In the genomic region with DNA sequence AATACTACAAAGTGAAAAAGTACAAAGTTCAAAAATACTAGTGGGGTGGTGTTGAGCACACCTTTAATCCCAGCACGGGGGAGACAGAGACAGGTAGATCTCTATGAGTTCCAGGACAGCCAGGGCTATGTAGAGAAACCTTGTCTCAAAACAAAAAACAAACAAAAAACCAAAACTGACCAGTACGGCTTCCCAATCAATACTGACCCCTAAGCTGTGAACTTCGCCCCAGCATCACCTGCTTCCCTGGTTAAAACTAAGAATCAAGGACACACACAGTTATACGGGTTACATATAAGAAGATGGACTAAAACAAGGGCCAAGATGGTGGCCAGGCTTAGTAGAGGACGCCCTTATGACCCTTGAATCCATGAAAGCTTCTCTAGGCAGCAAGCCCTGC, we compare ENCODE assay signal across 33 mouse cellular contexts. TPM values are rescaled to one million over a fixed set of nuclear protein-coding genes. Genes with fewer than 3 reads are reported as not detected.
"Had no signal": no experiment of that assay in that cellular context is flagged by ENCODE, and none has a peak within 500 bp of the region (broad histone marks: within the 10 kb centered on the region; RNA-seq: fewer than 3 reads in every experiment).

No protein-coding gene starts in this region.

- H3K4me1 ChIP-seq: limb, embryonic 10.5 days; limb, embryonic 12.5 days; limb, embryonic 13.5 days; limb, embryonic 15.5 days; lung, embryonic 15.5 days; midbrain, embryonic 12.5 days; midbrain, embryonic 13.5 days; midbrain, embryonic 15.5 days; neural tube, embryonic 12.5 days had no signal

- H3K9ac ChIP-seq: limb, embryonic 12.5 days; limb, embryonic 13.5 days; limb, embryonic 15.5 days; liver, embryonic 13.5 days; liver, embryonic 14.5 days; liver, embryonic 15.5 days; lung, embryonic 14.5 days; lung, embryonic 15.5 days; midbrain, embryonic 12.5 days; midbrain, embryonic 13.5 days; midbrain, embryonic 15.5 days; neural tube, embryonic 12.5 days had no signal

- H3K9me3 ChIP-seq: limb, embryonic 10.5 days; limb, embryonic 12.5 days; limb, embryonic 13.5 days; limb, embryonic 15.5 days; liver, embryonic 13.5 days; liver, embryonic 15.5 days; lung, embryonic 15.5 days; megakaryocyte, embryonic 14.5 days; midbrain, embryonic 10.5 days; midbrain, embryonic 12.5 days; midbrain, embryonic 13.5 days; midbrain, embryonic 15.5 days; neural tube, embryonic 12.5 days had no signal

- H3K4me3 ChIP-seq: left cerebral cortex, adult 2 months; limb, embryonic 10.5 days; limb, embryonic 12.5 days; limb, embryonic 13.5 days; limb, embryonic 15.5 days; liver, embryonic 13.5 days; liver, embryonic 15.5 days; lung, embryonic 15.5 days; megakaryocyte, embryonic 14.5 days; midbrain, embryonic 10.5 days; midbrain, embryonic 12.5 days; midbrain, embryonic 13.5 days; midbrain, embryonic 15.5 days; myocyte; neural tube, embryonic 12.5 days had no signal

- H3K27ac ChIP-seq: left cerebral cortex, adult 2 months; limb, embryonic 10.5 days; limb, embryonic 12.5 days; limb, embryonic 13.5 days; limb, embryonic 15.5 days; liver, embryonic 13.5 days; liver, embryonic 14.5 days; liver, embryonic 15.5 days; lung, embryonic 15.5 days; macrophage; midbrain, embryonic 10.5 days; midbrain, embryonic 12.5 days; midbrain, embryonic 13.5 days; midbrain, embryonic 15.5 days; neural tube, embryonic 12.5 days had no signal

- H3K27me3 ChIP-seq: limb, embryonic 12.5 days; limb, embryonic 13.5 days; limb, embryonic 15.5 days; liver, embryonic 13.5 days; liver, embryonic 15.5 days; lung, embryonic 15.5 days; midbrain, embryonic 12.5 days; midbrain, embryonic 13.5 days; midbrain, embryonic 15.5 days; neural tube, embryonic 12.5 days had no signal

- H3K36me3 ChIP-seq: limb, embryonic 10.5 days; limb, embryonic 12.5 days; limb, embryonic 15.5 days; liver, embryonic 13.5 days; liver, embryonic 15.5 days; lung, embryonic 15.5 days; midbrain, embryonic 10.5 days had no signal

- H3K4me2 ChIP-seq: limb, embryonic 12.5 days; limb, embryonic 13.5 days; limb, embryonic 15.5 days; liver, embryonic 13.5 days; liver, embryonic 15.5 days; lung, embryonic 14.5 days; lung, embryonic 15.5 days; midbrain, embryonic 11.5 days; midbrain, embryonic 12.5 days; midbrain, embryonic 13.5 days; midbrain, embryonic 15.5 days; neural tube, embryonic 12.5 days had no signal

- ATAC-seq: lung, postnatal 0 days; midbrain, embryonic 13.5 days; midbrain, embryonic 15.5 days; midbrain, embryonic 16.5 days had no signal

- DNase-seq: left cerebral cortex, postnatal 4 days; liver; liver, embryonic 13.5 days; lung, adult 18-20 months; lung, adult 2 months; lung, embryonic 14.5 days; lung, postnatal 10 days; lung, postnatal 14 days; lung, postnatal 36 days; lung, postnatal 4 days; midbrain, embryonic 14.5 days had no signal

RNA-seq across cellular contexts. Expression of gene Clstn3, which starts 8.4 kb away (rescaled TPM):
- total RNA-seq: monocyte, adult 5-6 weeks had no signal

RNA-seq across cellular contexts. Expression of gene C1rl, which starts 36.7 kb away (rescaled TPM):
- total RNA-seq: midbrain, postnatal 0 days had no signal

RNA-seq across cellular contexts. Expression of gene C1ra, which starts 56.0 kb away (rescaled TPM):
- total RNA-seq: megakaryocyte-erythroid progenitor cell, adult 5-6 weeks had no signal
- polyA plus RNA-seq: midbrain, embryonic 11.5 days had no signal
